Mouse (Mus musculus) limb, embryonic 13.5 days (tissue): ENCODE measurements around the gene Myh6. TPM values are rescaled to one million over a fixed set of nuclear protein-coding genes. Genes with fewer than 3 reads are reported as not detected.
"Not testable (repeated sequence)": the region's sequence is repeated elsewhere in the genome, so short reads cannot be mapped to it uniquely, and the experiment has no call there.

Experiments used
- ATAC-seq: fragments of 200-750 bp; cut with Nextera tagmentation; 2 replicates; pipeline ENCODE4 v1.8.0; 2017; ENCODE audit warnings: low read depth, moderate number of reproducible peaks, moderate TSS enrichment; ENCODE audit not compliant: low FRiP score
- H3K27ac ChIP-seq: fragments of 300-500 bp; sonication (generic); 2 replicates; pipeline ENCODE4 v1.5.1; 2015; ENCODE audit warnings: inconsistent platforms, mild to moderate bottlenecking, moderate library complexity
- H3K27me3 ChIP-seq: fragments of 300-500 bp; sonication (generic); 2 replicates; pipeline ENCODE4 v1.6.1; 2015; ENCODE audit warnings: mild to moderate bottlenecking, inconsistent platforms
- H3K36me3 ChIP-seq: fragments of 300-500 bp; sonication (generic); 2 replicates; pipeline ENCODE4 v1.6.1; 2015; ENCODE audit warnings: inconsistent platforms, mild to moderate bottlenecking, moderate library complexity
- H3K4me1 ChIP-seq: fragments of 300-500 bp; sonication (generic); 2 replicates; pipeline ENCODE4 v1.6.1; 2015; ENCODE audit warnings: inconsistent platforms
- H3K4me2 ChIP-seq: fragments of 300-500 bp; sonication (generic); replicated peaks from 2 replicates; pipeline ENCODE4 v1.6.1; 2015; ENCODE audit warnings: inconsistent platforms, mild to moderate bottlenecking, moderate library complexity
- H3K4me3 ChIP-seq: fragments of 300-500 bp; sonication (generic); 2 replicates; pipeline ENCODE4 v1.5.1; 2015; ENCODE audit warnings: moderate library complexity, mild to moderate bottlenecking, inconsistent platforms
- H3K9ac ChIP-seq: fragments of 300-500 bp; sonication (generic); 2 replicates; pipeline ENCODE4 v1.6.1; 2015; ENCODE audit warnings: mild to moderate bottlenecking, inconsistent platforms
- H3K9me3 ChIP-seq: fragments of 300-500 bp; sonication (generic); 2 replicates; pipeline ENCODE4 v1.6.1; 2016; ENCODE audit warnings: inconsistent platforms
- WGBS: fragments of 180-500 bp; shearing (Covaris S2); methylation state at CpG from one replicate; pipeline ENCODE4 v1.1.7; 2015; 5-methylcytosine and 5-hydroxymethylcytosine counted together
- polyA plus RNA-seq: library from polyadenylated mRNA; unstranded; fragments of >200 nt; fragmentation: Nextera tagmentation; extraction: Ambion mirVana; gene quantifications from 2 replicates; pipeline ENCODE4 v1.2.1, GENCODE M21; 2015

Myh6 gene
- polyA plus RNA-seq, 1 experiment from 2014 or later = 1.9 TPM

- H3K4me1 ChIP-seq = peaks cover 10% of the 10 kb centered on the region; the same call in 1 of the 2 replicates
- no peak overlapping the region for H3K4me3 ChIP-seq
- no peaks in the 10 kb centered on the region for H3K9me3 ChIP-seq
- no peak for ATAC-seq
- peaks cover 7% of the 10 kb centered on the region; the same call in 1 of the 2 replicates for H3K27me3 ChIP-seq
- H3K9ac ChIP-seq = no peak overlapping the region
- no peak overlapping the region for H3K27ac ChIP-seq
- H3K36me3 ChIP-seq = no peaks in the 10 kb centered on the region
- WGBS = 79% methylated on average over 15 of the region's 15 CpGs
- no peak overlapping the region for H3K4me2 ChIP-seq
These were observed 1.7 kb downstream of the Myh6 start for GRCm38 (mm10) chr14:54965044-54965443.

- 85% methylated on average over 11 of the region's 11 CpGs for WGBS
- H3K4me2 ChIP-seq = no peak overlapping the region
- H3K27ac ChIP-seq = no peak overlapping the region
- no peaks in the 10 kb centered on the region for H3K9me3 ChIP-seq
- peaks cover 10% of the 10 kb centered on the region; the same call in 1 of the 2 replicates for H3K4me1 ChIP-seq
- ATAC-seq = no peak
- no peak overlapping the region for H3K9ac ChIP-seq
- H3K4me3 ChIP-seq = no peak overlapping the region
- H3K36me3 ChIP-seq = no peaks in the 10 kb centered on the region
- 0 out of 2 replicates have a peak, but pooled peaks cover 7% of the 10 kb centered on the region for H3K27me3 ChIP-seq
These were observed 3.0 kb downstream of the Myh6 start for GRCm38 (mm10) chr14:54963727-54964126.

GRCm38 (mm10) chr14:54962714-54963113 is 4.0 kb downstream of the Myh6 start:
- Histone ChIP-seq H3K36me3 (no peaks in the 10 kb centered on the region), H3K9me3 (no peaks in the 10 kb centered on the region), H3K9ac (no peak overlapping the region), H3K4me3 (no peak overlapping the region), H3K27ac (no peak overlapping the region), H3K4me2 (no peak overlapping the region), H3K4me1 (peaks cover 6% of the 10 kb centered on the region; the same call in 1 of the 2 replicates), H3K27me3 (0 out of 2 replicates have a peak, but pooled peaks cover 7% of the 10 kb centered on the region)
- 85% methylated on average over 7 of the region's 7 CpGs for WGBS
- no peak for ATAC-seq

- WGBS = 68% methylated on average over 5 of the region's 5 CpGs
- Histone ChIP-seq H3K9me3 (no peaks in the 10 kb centered on the region), H3K36me3 (no peaks in the 10 kb centered on the region), H3K27me3 (0 out of 2 replicates have a peak, but pooled peaks cover 4% of the 10 kb centered on the region), H3K4me2 (no peak overlapping the region), H3K9ac (no peak overlapping the region), H3K27ac (no peak overlapping the region), H3K4me3 (no peak overlapping the region), H3K4me1 (no peaks in the 10 kb centered on the region)
- no peak for ATAC-seq
These were observed 5.2 kb downstream of the Myh6 start for GRCm38 (mm10) chr14:54961487-54961886.

- H3K4me1 ChIP-seq = no peaks in the 10 kb centered on the region
- ATAC-seq = no peak
- H3K4me3 ChIP-seq = no peak overlapping the region
- no peak overlapping the region for H3K9ac ChIP-seq
- H3K9me3 ChIP-seq = no peaks in the 10 kb centered on the region
- 79% methylated on average over 10 of the region's 10 CpGs for WGBS
- H3K36me3 ChIP-seq = no peaks in the 10 kb centered on the region
- H3K27ac ChIP-seq = no peak overlapping the region
- 0 out of 2 replicates have a peak, but pooled peaks cover 3% of the 10 kb centered on the region for H3K27me3 ChIP-seq
- H3K4me2 ChIP-seq = no peak overlapping the region
These were observed 6.0 kb downstream of the Myh6 start for GRCm38 (mm10) chr14:54960769-54961168.

- H3K4me2 ChIP-seq, ATAC-seq, H3K9me3 ChIP-seq, H3K4me1 ChIP-seq, H3K4me3 ChIP-seq, H3K36me3 ChIP-seq, H3K9ac ChIP-seq, H3K27me3 ChIP-seq, H3K27ac ChIP-seq: not testable (repeated sequence)
- 93% methylated on average over 12 of the region's 12 CpGs for WGBS
These were observed 6.7 kb downstream of the Myh6 start for GRCm38 (mm10) chr14:54959853-54960613.

- Histone ChIP-seq H3K9ac (no peak overlapping the region), H3K27me3 (no peaks in the 10 kb centered on the region), H3K9me3 (no peaks in the 10 kb centered on the region), H3K36me3 (no peaks in the 10 kb centered on the region), H3K4me2 (no peak overlapping the region), H3K4me1 (no peaks in the 10 kb centered on the region), H3K27ac (no peak overlapping the region), H3K4me3 (no peak overlapping the region)
- ATAC-seq = no peak
- 87% methylated on average over 3 of the region's 3 CpGs for WGBS
These were observed 7.5 kb downstream of the Myh6 start for GRCm38 (mm10) chr14:54959197-54959596.

GRCm38 (mm10) chr14:54958503-54958902 is 8.2 kb downstream of the Myh6 start:
- no peaks in the 10 kb centered on the region for H3K4me1 ChIP-seq
- H3K27me3 ChIP-seq = no peaks in the 10 kb centered on the region
- no peak overlapping the region for H3K4me3 ChIP-seq
- no peaks in the 10 kb centered on the region for H3K36me3 ChIP-seq
- 85% methylated on average over 4 of the region's 4 CpGs for WGBS
- H3K9me3 ChIP-seq = no peaks in the 10 kb centered on the region
- ATAC-seq = no peak
- H3K4me2 ChIP-seq = no peak overlapping the region
- H3K9ac ChIP-seq = no peak overlapping the region
- no peak overlapping the region for H3K27ac ChIP-seq

GRCm38 (mm10) chr14:54956533-54956932 is 10.2 kb downstream of the Myh6 start:
- ATAC-seq = no peak
- no peaks in the 10 kb centered on the region for H3K27me3 ChIP-seq
- H3K4me1 ChIP-seq = no peaks in the 10 kb centered on the region
- H3K4me3 ChIP-seq = no peak overlapping the region
- H3K4me2 ChIP-seq = no peak overlapping the region
- no peaks in the 10 kb centered on the region for H3K9me3 ChIP-seq
- H3K9ac ChIP-seq = no peak overlapping the region
- WGBS = 83% methylated on average over 9 of the region's 9 CpGs
- no peak overlapping the region for H3K27ac ChIP-seq
- H3K36me3 ChIP-seq = no peaks in the 10 kb centered on the region

- Histone ChIP-seq H3K4me3 (no peak overlapping the region), H3K9me3 (no peaks in the 10 kb centered on the region), H3K4me2 (no peak overlapping the region), H3K9ac (no peak overlapping the region), H3K36me3 (no peaks in the 10 kb centered on the region), H3K27me3 (0 out of 2 replicates have a peak, but pooled peaks cover 3% of the 10 kb centered on the region), H3K4me1 (no peaks in the 10 kb centered on the region), H3K27ac (no peak overlapping the region)
- ATAC-seq = no peak
- WGBS = 87% methylated on average over 3 of the region's 3 CpGs
These were observed 11.2 kb downstream of the Myh6 start for GRCm38 (mm10) chr14:54955481-54955880.

GRCm38 (mm10) chr14:54954474-54954873 is 12.3 kb downstream of the Myh6 start:
- H3K4me3 ChIP-seq = no peak overlapping the region
- WGBS = 65% methylated on average over 3 of the region's 3 CpGs
- 0 out of 2 replicates have a peak, but pooled peaks cover 8% of the 10 kb centered on the region for H3K27me3 ChIP-seq
- no peak overlapping the region for H3K9ac ChIP-seq
- ATAC-seq = no peak
- no peak overlapping the region for H3K4me2 ChIP-seq
- H3K27ac ChIP-seq = no peak overlapping the region
- H3K9me3 ChIP-seq = no peaks in the 10 kb centered on the region
- no peaks in the 10 kb centered on the region for H3K36me3 ChIP-seq
- H3K4me1 ChIP-seq = no peaks in the 10 kb centered on the region

- Histone ChIP-seq H3K27me3 (0 out of 2 replicates have a peak, but pooled peaks cover 8% of the 10 kb centered on the region), H3K9me3 (no peaks in the 10 kb centered on the region), H3K4me2 (no peak overlapping the region), H3K27ac (no peak overlapping the region), H3K4me1 (no peaks in the 10 kb centered on the region), H3K4me3 (no peak overlapping the region), H3K9ac (no peak overlapping the region), H3K36me3 (no peaks in the 10 kb centered on the region)
- ATAC-seq = no peak
- WGBS = 90% methylated on average over 8 of the region's 8 CpGs
These were observed 13.0 kb downstream of the Myh6 start for GRCm38 (mm10) chr14:54953664-54954206.
